Mouse (Mus musculus) monocyte, adult 2 months (primary cell): Measurements from ENCODE around the gene Ppp2r2c.
A peak's percentile ranks its signal among the peaks of the same experiment; 100 is the strongest.

Experiments
- DNase-seq, 2 experiments: peaks; one replicate each; pipeline ENCODE4 v3.0.0; 2022; ENCODE audit warnings: low spot score in 2 of 2, low read depth in 1 of 2

Ppp2r2c gene

DNA sequence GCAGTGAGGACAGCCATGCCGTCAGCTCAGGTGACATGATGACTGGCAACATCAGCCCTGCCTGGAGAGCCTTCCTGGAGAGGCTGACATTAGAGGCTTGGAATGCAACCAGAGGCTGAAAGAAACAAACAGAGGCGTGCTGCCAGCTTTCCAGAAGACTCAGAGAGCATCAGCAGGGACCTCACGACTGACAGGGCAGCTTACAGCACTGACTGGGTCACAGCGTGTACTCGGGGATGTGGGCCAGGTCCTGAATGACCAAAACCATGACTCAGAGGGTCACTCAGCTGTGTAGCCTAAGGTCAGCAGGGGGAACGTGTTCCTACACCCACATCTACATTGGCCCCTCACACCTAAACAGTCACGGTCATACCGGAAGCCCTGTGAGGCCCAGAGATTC lies 110.7 kb downstream of the Ppp2r2c start:
- no peak for DNase-seq

DNA sequence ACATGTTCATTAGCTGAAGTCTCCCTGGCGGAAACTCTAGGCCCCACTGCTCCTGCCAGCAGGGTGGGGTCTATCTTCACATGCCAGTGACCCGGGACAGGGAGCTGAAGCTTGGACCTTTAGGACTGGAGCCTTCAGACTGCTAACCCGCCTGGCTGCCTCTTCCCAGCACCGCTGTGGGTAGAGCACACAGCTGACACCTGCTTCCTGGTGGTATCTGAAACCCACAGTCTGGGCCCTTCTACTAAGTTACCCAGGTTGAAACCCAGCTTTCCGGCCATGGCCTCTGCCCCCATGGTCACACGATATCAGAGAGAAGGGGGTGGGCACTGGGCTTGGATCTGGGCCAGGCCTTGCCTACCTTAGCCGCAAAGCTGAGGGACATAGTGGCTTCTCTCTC lies 111.3 kb downstream of the Ppp2r2c start:
- DNase-seq, result no peak

DNA sequence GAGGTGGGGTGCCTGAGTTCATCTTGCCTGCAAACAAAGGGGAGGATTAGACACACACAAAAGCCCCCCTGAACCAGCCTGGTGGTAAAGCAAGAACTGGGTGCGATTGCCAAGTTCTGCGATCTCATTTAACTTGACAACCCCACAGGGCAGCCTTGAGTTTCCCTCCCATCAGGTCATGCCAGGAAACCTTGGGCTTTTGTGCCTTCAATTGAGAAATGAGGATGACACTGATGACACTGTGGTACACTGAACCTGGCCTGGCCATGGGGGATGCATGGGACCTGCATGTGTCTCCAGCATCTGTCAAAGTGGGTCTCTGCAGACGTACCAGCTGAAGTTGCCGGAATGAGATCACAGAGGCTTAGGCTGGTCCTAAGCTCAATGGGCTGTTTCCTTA lies 114.0 kb downstream of the Ppp2r2c start:
- no peak for DNase-seq

DNA sequence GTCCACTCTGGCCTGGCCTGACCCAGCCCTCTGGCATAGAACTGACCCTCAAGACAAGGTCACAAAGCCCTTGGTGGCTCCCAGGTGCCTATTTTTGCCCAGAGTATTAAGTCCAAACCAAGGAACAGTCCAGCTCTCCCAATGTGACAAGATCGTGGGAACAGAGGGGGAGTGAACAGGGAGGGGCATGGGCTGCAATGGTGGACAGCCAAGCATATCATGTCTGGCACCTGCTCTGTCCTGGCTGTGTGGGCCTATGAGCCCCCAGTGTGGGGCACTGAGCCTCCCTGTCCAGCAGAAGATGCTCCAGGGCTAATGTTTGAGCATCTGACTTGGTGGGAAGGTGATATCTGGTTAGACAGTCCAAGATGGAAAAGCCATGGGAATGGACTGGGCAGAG lies 118.3 kb downstream of the Ppp2r2c start:
- DNase-seq, result no peak

- no peak for DNase-seq
Measured at GRCm38 (mm10) chr5:36988124-36988780, 119.9 kb downstream of the Ppp2r2c start.

DNA sequence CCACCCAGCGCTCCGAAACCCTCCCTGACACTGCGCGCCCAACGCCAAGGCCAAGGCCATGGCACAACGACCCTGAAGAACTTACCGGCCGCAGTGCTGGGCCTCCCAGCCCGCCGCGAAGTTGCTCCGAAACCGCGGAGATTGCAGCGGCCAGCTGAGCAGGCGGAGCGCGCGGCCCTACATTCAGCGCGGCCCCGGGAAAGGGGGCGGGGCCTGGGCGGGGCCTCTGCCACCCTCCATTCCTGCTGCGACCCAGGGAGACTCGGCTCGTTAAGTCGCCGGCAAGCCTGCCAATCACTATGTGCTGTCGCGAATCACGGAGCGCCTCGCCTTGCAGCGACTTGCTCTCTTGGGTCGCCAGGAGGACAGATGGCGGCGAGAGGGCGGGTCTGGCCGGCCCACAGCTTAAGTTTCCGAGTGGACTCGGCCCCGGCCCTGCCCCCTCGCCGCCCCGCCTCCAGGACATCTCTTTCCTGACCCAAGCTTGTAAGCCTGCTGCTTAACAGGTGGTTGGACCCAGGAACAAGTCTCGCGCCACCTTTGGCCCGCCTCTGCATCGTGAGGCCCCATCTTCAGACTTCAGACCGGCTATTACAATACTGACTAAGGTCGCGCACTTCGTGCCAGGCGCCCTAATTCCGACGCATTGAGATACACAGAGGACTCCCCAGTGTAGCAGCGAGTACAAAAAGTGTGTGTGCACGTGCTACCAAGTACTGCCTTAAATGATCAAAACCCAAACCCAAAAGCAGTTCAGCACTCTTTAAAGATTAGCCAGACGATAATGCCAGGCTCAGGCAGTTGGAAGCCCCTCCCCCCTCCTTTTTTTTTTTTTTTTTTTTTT lies 120.7 kb downstream of the Ppp2r2c start, which contains the start of gene Wfs1:
TSS of gene Wfs1 (minus strand) at position 425 of the 844 bp plus-strand sequence.
- DNase-seq, result peak; percentile 89 to 92

DNA sequence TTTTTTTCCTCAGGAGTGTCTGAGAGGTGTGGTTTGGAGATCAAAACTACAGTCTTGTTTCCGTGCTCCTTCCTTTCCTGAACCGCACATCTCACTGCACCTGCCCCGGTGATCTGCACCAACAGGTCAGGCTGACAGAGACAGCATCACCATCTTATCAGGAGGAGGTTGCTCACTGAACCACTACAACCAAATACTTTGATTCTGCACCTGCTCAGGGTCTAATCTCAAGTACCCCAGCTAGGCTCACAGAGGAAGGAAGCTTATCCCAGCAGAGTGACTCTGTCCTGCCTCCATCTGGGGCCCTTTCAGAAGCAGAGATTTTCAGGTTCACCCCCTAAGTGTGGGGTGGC lies 121.3 kb downstream of the Ppp2r2c start:
- DNase-seq, result no peak

DNA sequence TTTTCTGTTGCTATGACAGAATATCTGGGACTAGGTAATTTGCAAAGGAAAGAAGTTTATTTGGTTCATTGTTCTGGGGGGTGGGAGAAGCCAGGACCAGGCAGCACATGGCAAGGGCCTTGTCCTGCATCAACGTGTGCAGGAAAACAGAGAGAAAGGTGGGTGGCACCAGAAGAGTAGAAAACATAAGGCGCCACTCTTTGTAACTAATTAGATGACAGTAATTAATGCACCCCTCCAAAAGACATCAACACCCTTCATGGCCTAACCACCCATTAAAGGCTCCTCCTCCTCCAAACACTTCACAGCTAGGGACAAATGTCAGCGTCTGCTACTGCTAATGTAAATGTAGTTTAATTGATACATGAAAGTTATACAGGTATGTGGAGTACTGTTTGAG lies 121.9 kb downstream of the Ppp2r2c start:
- DNase-seq, result no peak

GRCm38 (mm10) chr5:36990631-36991350 lies 122.5 kb downstream of the Ppp2r2c start:
- no peak for DNase-seq

DNA sequence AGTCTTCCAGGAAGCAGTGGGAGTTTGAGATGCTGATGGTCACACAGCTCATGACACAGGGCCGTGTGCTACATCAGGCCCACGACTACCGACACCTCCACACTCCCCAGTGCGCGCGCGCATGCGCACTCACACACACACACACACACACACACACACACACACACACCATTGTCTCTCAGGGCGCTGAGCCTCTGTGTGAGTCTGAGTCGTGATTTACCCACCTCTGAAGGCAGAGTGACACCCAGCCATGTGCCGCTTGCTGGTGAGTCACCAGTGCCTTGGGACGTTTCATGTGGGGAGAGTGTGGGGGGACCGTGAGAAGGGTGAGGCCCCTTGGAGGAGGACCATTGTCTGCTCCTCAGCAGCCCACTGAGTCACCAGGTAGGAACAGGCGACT lies 128.1 kb downstream of the Ppp2r2c start:
- no peak for DNase-seq

DNA sequence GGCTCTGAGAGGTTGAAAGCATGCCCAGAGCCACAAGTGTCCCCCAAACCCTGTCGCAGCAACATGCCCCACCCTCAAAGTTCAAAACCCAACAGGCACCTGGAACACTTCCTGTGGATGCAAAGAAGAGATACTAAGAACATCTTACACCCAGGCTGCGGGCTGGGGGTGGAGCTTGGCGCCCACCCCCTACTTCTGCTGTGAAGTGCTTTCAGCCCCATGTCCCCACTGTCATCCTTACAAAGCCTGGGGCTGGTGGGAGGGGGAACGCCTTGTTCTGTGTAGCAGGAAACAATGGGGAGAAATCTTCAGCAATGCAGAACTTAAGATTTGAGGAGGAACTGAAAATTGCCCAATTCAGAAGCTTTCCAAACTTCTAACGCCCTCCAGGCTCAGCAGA lies 129.7 kb downstream of the Ppp2r2c start:
- peak; percentile 23 to 24 for DNase-seq

GRCm38 (mm10) chr5:37001002-37001401 lies 132.7 kb downstream of the Ppp2r2c start:
- no peak for DNase-seq

- peak in 1 of 2 experiments; percentile 56 for DNase-seq
Measured at GRCm38 (mm10) chr5:37002001-37002400, 133.7 kb downstream of the Ppp2r2c start.
